Mouse (Mus musculus): ENCODE data around the gene Wars.

GRCm38 (mm10) chr12:108834337-108834736 lies 59.6 kb downstream of the Wars start:
- TF ChIP-seq CTCF (IDR thresholded peaks at IDR 0.05; ENCODE audit: borderline replicate concordance, insufficient read depth, low read length) (no peak), POLR2A (IDR thresholded peaks at IDR 0.05; ENCODE audit: low read depth, low read length) (no peak)
